Comparison of ENCODE assay signal across 8 mouse cellular contexts in genomic region chr4:34880921-34881650, GRCm38 (mm10). TPM values are rescaled to one million over a fixed set of nuclear protein-coding genes. Genes with fewer than 3 reads are reported as not detected.
A peak's percentile ranks its signal among the peaks of the same experiment; 100 is the strongest.
DNase-seq lines count a peak whose midpoint lies in the region; ATAC-seq lines count a peak whose summit lies in the region.
"Had no signal": no experiment of that assay in that cellular context is flagged by ENCODE, and none has a peak within 500 bp of the region (broad histone marks: within the 10 kb centered on the region; RNA-seq: fewer than 3 reads in every experiment).

No protein-coding gene starts in this region.

- intact Hi-C loops in gastrocnemius, postnatal 36 days (cut with DNase I): no loop called here

- no peak for ATAC-seq in neural tube, embryonic 11.5 days (ENCODE audit: insufficient read depth, low FRiP score, low TSS enrichment)
- no peak for ATAC-seq in forebrain, embryonic 12.5 days (ENCODE audit: low FRiP score)
- no peak for ATAC-seq in liver, embryonic 13.5 days (ENCODE audit: low read depth)
- ATAC-seq in megakaryocyte-erythroid progenitor cell, adult 5-6 weeks (replicated peaks; ENCODE audit: low FRiP score, low TSS enrichment, poor library complexity, severe bottlenecking): no peak

- H3K4me2 ChIP-seq in neural tube, embryonic 11.5 days (ENCODE audit: low read depth): peak overlapping the region; percentile 70
- peak overlapping the region; percentile 70 for H3K4me2 ChIP-seq in forebrain, embryonic 12.5 days
- peak overlapping the region; percentile 83 for H3K4me2 ChIP-seq in liver, embryonic 13.5 days

- no peak overlapping the region for H3K9ac ChIP-seq in neural tube, embryonic 11.5 days (ENCODE audit: low read length)
- peak overlapping the region; percentile 100; the same call in 1 of the 2 replicates for H3K9ac ChIP-seq in forebrain, embryonic 12.5 days
- peak overlapping the region; percentile 92 for H3K9ac ChIP-seq in liver, embryonic 13.5 days

- H3K27me3 ChIP-seq in neural tube, embryonic 11.5 days (ENCODE audit: control insufficient read depth, insufficient read depth, low read length): no peaks in the 10 kb centered on the region
- H3K27me3 ChIP-seq in forebrain, embryonic 12.5 days: no peaks in the 10 kb centered on the region
- H3K27me3 ChIP-seq in liver, embryonic 13.5 days: no peaks in the 10 kb centered on the region

- WGBS in neural tube, embryonic 11.5 days: 92% methylated on average over 10 of the region's 10 CpGs
- 88% methylated on average over 10 of the region's 10 CpGs for WGBS in forebrain, embryonic 12.5 days
- 69% methylated on average over 10 of the region's 10 CpGs for WGBS in liver, embryonic 13.5 days (ENCODE audit: insufficient replicate concordance)

- no peaks in the 10 kb centered on the region; the same call in 1 of the 2 replicates for H3K36me3 ChIP-seq in neural tube, embryonic 11.5 days (ENCODE audit: control insufficient read depth, insufficient read depth, low read length)
- peaks cover 19% of the 10 kb centered on the region for H3K36me3 ChIP-seq in forebrain, embryonic 12.5 days (replicated peaks)
- H3K36me3 ChIP-seq in liver, embryonic 13.5 days: peaks cover 5% of the 10 kb centered on the region

- H3K27ac ChIP-seq in neural tube, embryonic 11.5 days (ENCODE audit: low read depth, low read length): no peak overlapping the region
- H3K27ac ChIP-seq in forebrain, embryonic 12.5 days: no peak overlapping the region
- no peak overlapping the region for H3K27ac ChIP-seq in liver, embryonic 13.5 days

- DNase-seq in neural tube, embryonic 11.5 days (ENCODE audit: low spot score): no peak
- DNase-seq in neural tube, embryonic 10.5 days (ENCODE audit: extremely low spot score, low spot score): no peak
- no peak for DNase-seq in liver, embryonic 13.5 days
- no peak for DNase-seq in gastrocnemius, postnatal 36 days
- no peak for DNase-seq in spleen, postnatal 4 days (ENCODE audit: low spot score in 2 of 2)

- H3K4me3 ChIP-seq in neural tube, embryonic 11.5 days (ENCODE audit: low read depth, low read length): peak overlapping the region; percentile 95
- peak overlapping the region; percentile 94 for H3K4me3 ChIP-seq in forebrain, embryonic 12.5 days (replicated peaks)
- peak overlapping the region; percentile 92 for H3K4me3 ChIP-seq in liver, embryonic 13.5 days (replicated peaks)

- no peaks in the 10 kb centered on the region; the same call in 1 of the 2 replicates for H3K9me3 ChIP-seq in neural tube, embryonic 11.5 days (ENCODE audit: control insufficient read depth, low read length)
- no peaks in the 10 kb centered on the region for H3K9me3 ChIP-seq in forebrain, embryonic 12.5 days
- no peaks in the 10 kb centered on the region for H3K9me3 ChIP-seq in liver, embryonic 13.5 days (replicated peaks)

- H3K4me1 ChIP-seq in neural tube, embryonic 11.5 days (ENCODE audit: control insufficient read depth, insufficient read depth, low read length): peaks cover 9% of the 10 kb centered on the region; the same call in 1 of the 2 replicates
- H3K4me1 ChIP-seq in forebrain, embryonic 12.5 days: peaks cover 25% of the 10 kb centered on the region
- peaks cover 41% of the 10 kb centered on the region for H3K4me1 ChIP-seq in liver, embryonic 13.5 days (replicated peaks)

RNA-seq across cellular contexts. Expression of gene Zfp292, which starts 1.7 kb away (rescaled TPM):
- polyA plus RNA-seq in neural tube, embryonic 11.5 days (2014; fragmentation: Nextera tagmentation; extraction: Ambion mirVana): 38.4 and 38.8 TPM in 2 replicates
- 45.5 and 46.8 TPM in 2 replicates for polyA plus RNA-seq in forebrain, embryonic 12.5 days (2016; fragmentation: Nextera tagmentation; extraction: Ambion mirVana)
- polyA plus RNA-seq in liver, embryonic 13.5 days (2015; fragmentation: Nextera tagmentation; extraction: Ambion mirVana): 4.2 and 5.4 TPM in 2 replicates
- 25.4 and 35.3 TPM in 2 replicates for total RNA-seq in megakaryocyte-erythroid progenitor cell, adult 5-6 weeks (2014; fragmentation: Nextera tagmentation)
- 21.8 and 37.4 TPM in 2 replicates for total RNA-seq in megakaryocyte-erythroid progenitor cell, adult 5-6 weeks (2017)
- 1 to 10 TPM; 5.6 to 8.0 TPM for total RNA-seq in gastrocnemius, postnatal 36 days (2021)

RNA-seq across cellular contexts. Expression of gene Cga, which starts 12.5 kb away (rescaled TPM):
- polyA plus RNA-seq in neural tube, embryonic 11.5 days (2014; fragmentation: Nextera tagmentation; extraction: Ambion mirVana): not detected in 2 replicates
- 0.34 TPM in 1 of 2 replicates, not detected in the other for polyA plus RNA-seq in forebrain, embryonic 12.5 days (2016; fragmentation: Nextera tagmentation; extraction: Ambion mirVana)
- polyA plus RNA-seq in liver, embryonic 13.5 days (2015; fragmentation: Nextera tagmentation; extraction: Ambion mirVana): 0.25 TPM in 1 of 2 replicates, not detected in the other
- 2.5 TPM in 1 of 2 replicates, not detected in the other for total RNA-seq in megakaryocyte-erythroid progenitor cell, adult 5-6 weeks (2014; fragmentation: Nextera tagmentation)
- not detected in 2 replicates for total RNA-seq in megakaryocyte-erythroid progenitor cell, adult 5-6 weeks (2017)
- total RNA-seq in gastrocnemius, postnatal 36 days (2021): not detected
- total RNA-seq: left cerebral cortex, postnatal 36 days had no signal
